Mouse (Mus musculus) megakaryocyte, embryonic 14.5 days (primary cell): ENCODE results near the gene Pard6b.

Experiments
- FLI1 ChIP-seq: IDR thresholded peaks from 2 replicates; pipeline ENCODE4 v1.6.1; 2012; ENCODE audit warnings: low read length, inconsistent platforms, mixed read lengths
- GATA1 ChIP-seq: IDR thresholded peaks from 3 replicates; pipeline ENCODE4 v1.6.1; 2012; ENCODE audit warnings: mixed read lengths, low read length, inconsistent platforms, borderline replicate concordance

DNA sequence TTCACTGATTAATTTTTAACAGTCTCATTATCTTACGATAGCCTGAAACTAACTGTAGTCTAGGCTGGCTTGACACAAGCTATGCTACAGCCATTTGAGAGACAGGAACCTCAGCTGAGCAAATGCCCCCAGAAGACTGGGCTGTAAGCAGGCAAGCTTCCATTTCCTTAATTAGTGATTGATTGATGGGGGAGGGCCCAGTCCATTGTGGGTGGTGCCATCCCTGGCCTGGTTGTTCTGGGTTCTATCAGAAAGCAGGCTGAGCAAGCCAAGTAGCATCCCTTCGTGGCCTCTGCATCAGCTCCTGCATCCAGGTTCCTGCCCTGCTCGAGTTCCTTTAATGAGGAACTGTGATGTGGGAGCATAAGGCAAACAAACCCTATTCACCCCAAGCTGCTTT is 6.3 kb upstream of the Pard6b start:
- TF ChIP-seq GATA1 (no peak), FLI1 (no peak)
